13 mouse cellular contexts compared by ENCODE assay signal in the genomic region with DNA sequence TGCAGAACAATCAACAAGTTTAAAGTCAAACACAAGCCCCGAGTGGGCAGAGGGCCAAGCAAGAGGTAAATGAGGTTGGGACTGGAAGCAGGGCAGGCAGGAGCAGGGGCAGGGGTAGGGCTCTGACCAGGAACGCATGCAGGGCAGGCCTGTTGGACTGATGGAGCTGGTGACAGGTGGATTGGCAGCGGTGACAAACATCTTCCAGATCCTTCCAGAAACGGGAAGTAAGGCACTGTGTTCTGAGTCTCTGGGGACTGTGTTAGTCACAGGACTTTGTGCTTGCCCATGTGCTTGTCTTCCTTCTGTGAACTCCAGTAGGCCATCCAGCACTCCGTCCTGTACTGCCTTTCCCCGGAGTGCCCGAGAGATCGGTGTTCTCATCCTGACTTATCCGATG. TPM values are rescaled to one million over a fixed set of nuclear protein-coding genes. Genes with fewer than 3 reads are reported as not detected.
DNase-seq lines count a peak whose midpoint lies in the region; ATAC-seq and TF ChIP-seq lines count a peak whose summit lies in the region.
"Had no signal": no experiment of that assay in that cellular context is flagged by ENCODE, and none has a peak within 500 bp of the region (broad histone marks: within the 10 kb centered on the region; RNA-seq: fewer than 3 reads in every experiment).

No protein-coding gene starts in this region.

- WGBS in heart, embryonic 10.5 days: 26% methylated on average over 9 of the region's 9 CpGs
- 35% methylated on average over 8 of the region's 9 CpGs for WGBS in macrophage (ENCODE audit: missing documents)

- H3K4me1 ChIP-seq in CH12.LX (ENCODE audit: control insufficient read depth in 1 of 2, insufficient read depth in 2 of 2): peaks cover 12 to 49% of the 10 kb centered on the region in 2 experiments
- peaks cover 22% of the 10 kb centered on the region for H3K4me1 ChIP-seq in heart, embryonic 10.5 days

- H3K27ac ChIP-seq in CH12.LX (ENCODE audit: insufficient read depth, low read depth) (no peak overlapping the region), macrophage (peak overlapping the region; percentile 96)
- H3K27ac ChIP-seq in heart, embryonic 10.5 days: peak overlapping the region; percentile 37
- H3K27ac ChIP-seq: hindbrain, embryonic 10.5 days had no signal

- no peak for TF ChIP-seq RAD21 in CH12.LX (IDR thresholded peaks at IDR 0.05; ENCODE audit: low read depth, low read length)

- peak; percentile 47 for DNase-seq in kidney, postnatal 10 days
- no peak for DNase-seq in kidney, adult 8-10 months
- DNase-seq in CH12.LX (ENCODE audit: extremely low read depth): peak; percentile 91
- DNase-seq in heart, embryonic 10.5 days (ENCODE audit: low spot score): peak; percentile 93
- no peak for DNase-seq in c-Kit-positive CD71-positive TER-119-positive erythroid progenitor cells, embryonic 14.5 days (ENCODE audit: low spot score)
- no peak for DNase-seq in right cerebral cortex, postnatal 4 days
- DNase-seq: adrenal gland, postnatal 25 days; cerebellum, adult 9-11 months had no signal

- no peaks in the 10 kb centered on the region for H3K27me3 ChIP-seq in CH12.LX (replicated peaks)
- H3K27me3 ChIP-seq in heart, embryonic 10.5 days (ENCODE audit: insufficient read depth, poor library complexity, severe bottlenecking): peaks cover 35% of the 10 kb centered on the region

- H3K36me3 ChIP-seq in CH12.LX (replicated peaks in 1 of 2; ENCODE audit: control insufficient read depth in 1 of 2, insufficient read depth in 1 of 2, low read length in 1 of 2): peaks cover 0 to 3% of the 10 kb centered on the region in 2 experiments
- no peaks in the 10 kb centered on the region for H3K36me3 ChIP-seq in heart, embryonic 10.5 days
- no peaks in the 10 kb centered on the region for H3K36me3 ChIP-seq in macrophage (ENCODE audit: inconsistent target)
- H3K36me3 ChIP-seq: hindbrain, embryonic 10.5 days had no signal

- in situ Hi-C loops in CH12.LX (cut with MboI; ENCODE audit: low pct_ligation_motif_present, low pct_unique_long_range_greater_than_20kb, low sequenced_read_pairs): loop anchor here (5.0 kb wide), 1 partner anchor 37 kb away; no protein-coding TSS in a partner anchor

- H3K9me3 ChIP-seq in CH12.LX (replicated peaks; ENCODE audit: low read length): peaks cover 3% of the 10 kb centered on the region
- no peaks in the 10 kb centered on the region for H3K9me3 ChIP-seq in heart, embryonic 10.5 days
- H3K9me3 ChIP-seq: hindbrain, embryonic 10.5 days had no signal

- H3K9ac ChIP-seq in CH12.LX (ENCODE audit: insufficient read depth, low read depth): no peak overlapping the region

- TF ChIP-seq EP300 in CH12.LX (IDR thresholded peaks at IDR 0.05; ENCODE audit: low read length): peak; percentile 82

- dilution Hi-C loops in CH12.LX (cut with MboI; ENCODE audit: extremely low pct_ligation_motif_present, extremely low pct_unique_long_range_greater_than_20kb, low sequenced_read_pairs): no loop called here

- TF ChIP-seq CTCF in CH12.LX (conservative IDR thresholded peaks at IDR 0.05 in 1 of 2, IDR thresholded peaks at IDR 0.05 in 1 of 2; ENCODE audit: low read depth in 2 of 2, low read length in 2 of 2): no peak

- H3K4me2 ChIP-seq in CH12.LX (ENCODE audit: insufficient read depth, low read depth, poor library complexity, severe bottlenecking): no peak overlapping the region
- H3K4me2 ChIP-seq: midbrain, embryonic 11.5 days had no signal

- TF ChIP-seq POLR2A in CH12.LX (IDR thresholded peaks at IDR 0.05; ENCODE audit: low read depth, low read length): no peak

- H3K79me2 ChIP-seq in CH12.LX (replicated peaks; ENCODE audit: control insufficient read depth, extremely low read depth, insufficient read depth, poor library complexity, severe bottlenecking) (no peaks in the 10 kb centered on the region), macrophage (ENCODE audit: inconsistent target) (peaks cover 16% of the 10 kb centered on the region; the same call in 1 of the 2 replicates)

- H3K4me3 ChIP-seq in CH12.LX (replicated peaks in 1 of 3; ENCODE audit: low read depth in 2 of 3, low read length in 2 of 3, poor library complexity in 1 of 3) (no peak overlapping the region), macrophage (ENCODE audit: inconsistent target) (no peak overlapping the region)
- H3K4me3 ChIP-seq in heart, embryonic 10.5 days: no peak overlapping the region
- H3K4me3 ChIP-seq: hindbrain, embryonic 10.5 days had no signal

- ATAC-seq in inflammation-experienced regulatory T-cells, adult 6 months: no peak
- ATAC-seq: CD4-positive, CD25-positive, alpha-beta regulatory T cell, adult 4 months had no signal

TF ChIP-seq in CH12.LX, 34 proteins besides CTCF, POLR2A, EP300 and RAD21 (continues in another document):
- TF ChIP-seq ELF1 (IDR thresholded peaks at IDR 0.05; ENCODE audit: low read depth, low read length): 0 out of 2 replicates have a peak, but pooled peaks have one; percentile 20
- peak; percentile 82 for TF ChIP-seq TBP (conservative IDR thresholded peaks at IDR 0.05; ENCODE audit: low read depth, low read length)
- no peak for TF ChIP-seq SIN3A (IDR thresholded peaks at IDR 0.05; ENCODE audit: low read length)
- TF ChIP-seq MYC (IDR thresholded peaks at IDR 0.05; ENCODE audit: low read depth, low read length): peak; percentile 90
- TF ChIP-seq NELFE (IDR thresholded peaks at IDR 0.05; ENCODE audit: low read depth, low read length): 0 out of 2 replicates have a peak, but pooled peaks have one; percentile 17
- TF ChIP-seq IRF4 (IDR thresholded peaks at IDR 0.05; ENCODE audit: low read depth, low read length): peak; percentile 53; the same call in 1 of the 2 replicates
- TF ChIP-seq HCFC1 (IDR thresholded peaks at IDR 0.05; ENCODE audit: low read depth, low read length): no peak

RNA-seq across cellular contexts. Expression of a gene that starts 9.6 kb away (rescaled TPM):
- total RNA-seq in CH12.LX (2012; rRNA removed) (235 and 240 TPM in 2 replicates), CH12.LX (2014; rRNA removed) (108 and 119 TPM in 2 replicates)
- polyA plus RNA-seq in CH12.LX (2012; ENCODE audit: insufficient read length, low read depth) (284 and 324 TPM in 2 replicates), macrophage (2018) (192 to 272 TPM (median 246 TPM) in 3 replicates)
- 154 and 170 TPM in 2 replicates for polyA plus RNA-seq in heart, embryonic 10.5 days (2016; fragmentation: Nextera tagmentation; extraction: Ambion mirVana)
- total RNA-seq in macrophage (2018; cell fraction: chromatin; rRNA removed): 100 to 1,000 TPM; 162 to 586 (median 393) TPM
- total RNA-seq in macrophage (2018; cell fraction: cytosol; rRNA removed): 100 to 1,000 TPM; 226 to 433 (median 334) TPM
- total RNA-seq in macrophage (2018; cell fraction: nucleus; rRNA removed): 100 to 1,000 TPM; 176 to 503 (median 306) TPM
- 100 to 1,000 TPM; 423 to 474 (median 448) TPM for polyA plus RNA-seq in inflammation-experienced regulatory T-cells, adult 6 months (2017; shearing (Covaris generic))

RNA-seq across cellular contexts. Expression of a gene that starts 10.3 kb away (rescaled TPM):
- total RNA-seq in CH12.LX (2012; rRNA removed) (113 and 128 TPM in 2 replicates), CH12.LX (2014; rRNA removed) (131 and 137 TPM in 2 replicates)
- polyA plus RNA-seq in CH12.LX (2012; ENCODE audit: insufficient read length, low read depth) (154 and 185 TPM in 2 replicates), macrophage (2018) (33.7 to 84.6 TPM (median 58.6 TPM) in 3 replicates)
- 100 and 106 TPM in 2 replicates for polyA plus RNA-seq in heart, embryonic 10.5 days (2016; fragmentation: Nextera tagmentation; extraction: Ambion mirVana)
- 100 to 1,000 TPM in 18 of 26 experiments, 10 to 100 TPM in 8; 53.1 to 213 (median 134) TPM for total RNA-seq in macrophage (2018; cell fraction: chromatin; rRNA removed)
- total RNA-seq in macrophage (2018; cell fraction: cytosol; rRNA removed): 10 to 100 TPM; 34.2 to 68.0 (median 50.8) TPM
- 100 to 1,000 TPM in 16 of 26 experiments, 10 to 100 TPM in 10; 48.6 to 222 (median 110) TPM for total RNA-seq in macrophage (2018; cell fraction: nucleus; rRNA removed)
- 10 to 100 TPM; 23.5 to 29.2 (median 28.4) TPM for polyA plus RNA-seq in inflammation-experienced regulatory T-cells, adult 6 months (2017; shearing (Covaris generic))

RNA-seq across cellular contexts. Expression of a gene that starts 10.8 kb away (rescaled TPM):
- total RNA-seq in CH12.LX (2012; rRNA removed) (0.93 and 1.0 TPM in 2 replicates), CH12.LX (2014; rRNA removed) (0.05 TPM in 1 of 2 replicates, not detected in the other)
- polyA plus RNA-seq in CH12.LX (2012; ENCODE audit: insufficient read length, low read depth) (0.74 and 1.0 TPM in 2 replicates), macrophage (2018) (6.0 to 8.2 TPM (median 7.6 TPM) in 3 replicates)
- 7.6 and 9.8 TPM in 2 replicates for polyA plus RNA-seq in heart, embryonic 10.5 days (2016; fragmentation: Nextera tagmentation; extraction: Ambion mirVana)
- 100 to 1,000 TPM in 5 of 26 experiments, 10 to 100 TPM in 18, 1 to 10 TPM in 3; 5.5 to 136 (median 38.4) TPM for total RNA-seq in macrophage (2018; cell fraction: chromatin; rRNA removed)
- total RNA-seq in macrophage (2018; cell fraction: cytosol; rRNA removed): 10 to 100 TPM in 9 of 26 experiments, 1 to 10 TPM in 17; 1.6 to 18.5 (median 5.9) TPM
- total RNA-seq in macrophage (2018; cell fraction: nucleus; rRNA removed): 10 to 100 TPM in 22 of 26 experiments, 1 to 10 TPM in 4; 4.2 to 87.4 (median 28.4) TPM
- polyA plus RNA-seq in inflammation-experienced regulatory T-cells, adult 6 months (2017; shearing (Covaris generic)): not detected

RNA-seq across cellular contexts. Expression of a gene that starts 11.5 kb away (rescaled TPM):
- total RNA-seq in CH12.LX (2012; rRNA removed): 33.2 and 34.7 TPM in 2 replicates
- 21.3 and 21.4 TPM in 2 replicates for total RNA-seq in CH12.LX (2014; rRNA removed)
- polyA plus RNA-seq in CH12.LX (2012; ENCODE audit: insufficient read length, low read depth): 23.8 and 24.6 TPM in 2 replicates
- polyA plus RNA-seq in heart, embryonic 10.5 days (2016; fragmentation: Nextera tagmentation; extraction: Ambion mirVana): 11.3 and 14.8 TPM in 2 replicates
- 10 to 100 TPM in 22 of 26 experiments, 1 to 10 TPM in 4; 3.0 to 75.5 (median 33.8) TPM for total RNA-seq in macrophage (2018; cell fraction: chromatin; rRNA removed)
- total RNA-seq in macrophage (2018; cell fraction: cytosol; rRNA removed): 100 to 1,000 TPM in 5 of 26 experiments, 10 to 100 TPM in 21; 39.1 to 112 (median 71.5) TPM
- 100 to 1,000 TPM in 3 of 26 experiments, 10 to 100 TPM in 23; 15.4 to 138 (median 60.7) TPM for total RNA-seq in macrophage (2018; cell fraction: nucleus; rRNA removed)
- polyA plus RNA-seq in macrophage (2018): 30.0 to 70.8 TPM (median 64.9 TPM) in 3 replicates
- 10 to 100 TPM; 23.6 to 36.1 (median 30.4) TPM for polyA plus RNA-seq in inflammation-experienced regulatory T-cells, adult 6 months (2017; shearing (Covaris generic))

RNA-seq across cellular contexts. Expression of a gene that starts 12.9 kb away (rescaled TPM):
- 2.2 and 2.7 TPM in 2 replicates for total RNA-seq in CH12.LX (2012; rRNA removed)
- 0.99 and 1.3 TPM in 2 replicates for total RNA-seq in CH12.LX (2014; rRNA removed)
- 2.9 and 3.5 TPM in 2 replicates for polyA plus RNA-seq in CH12.LX (2012; ENCODE audit: insufficient read length, low read depth)
- 0.59 and 1.5 TPM in 2 replicates for polyA plus RNA-seq in heart, embryonic 10.5 days (2016; fragmentation: Nextera tagmentation; extraction: Ambion mirVana)
- 10 to 100 TPM in 20 of 26 experiments, 1 to 10 TPM in 6; 5.4 to 16.1 (median 12.2) TPM for total RNA-seq in macrophage (2018; cell fraction: chromatin; rRNA removed)
- under 1 TPM; 0.04 to 0.55 (median 0.16) TPM for total RNA-seq in macrophage (2018; cell fraction: cytosol; rRNA removed)
- 10 to 100 TPM in 1 of 26 experiments, 1 to 10 TPM in 25; 1.8 to 11.4 (median 6.1) TPM for total RNA-seq in macrophage (2018; cell fraction: nucleus; rRNA removed)
- 0.23 to 0.54 TPM (median 0.51 TPM) in 3 replicates for polyA plus RNA-seq in macrophage (2018)
- 1 to 10 TPM; 2.1 to 2.7 (median 2.7) TPM for polyA plus RNA-seq in inflammation-experienced regulatory T-cells, adult 6 months (2017; shearing (Covaris generic))

Comparison
In these comparisons a context has a peak if more than half of its experiments do, and no peak if none do; other contexts are left out.
1. DNase-seq: peak in kidney, postnatal 10 days (single experiment), CH12.LX (single experiment) and heart, embryonic 10.5 days (single experiment); none in kidney, adult 8-10 months (0 of 2), c-Kit-positive CD71-positive TER-119-positive erythroid progenitor cells, embryonic 14.5 days (single experiment) and right cerebral cortex, postnatal 4 days (single experiment).